Mouse (Mus musculus): ENCODE results near the gene Lmod3.

The Lmod3 gene

DNA sequence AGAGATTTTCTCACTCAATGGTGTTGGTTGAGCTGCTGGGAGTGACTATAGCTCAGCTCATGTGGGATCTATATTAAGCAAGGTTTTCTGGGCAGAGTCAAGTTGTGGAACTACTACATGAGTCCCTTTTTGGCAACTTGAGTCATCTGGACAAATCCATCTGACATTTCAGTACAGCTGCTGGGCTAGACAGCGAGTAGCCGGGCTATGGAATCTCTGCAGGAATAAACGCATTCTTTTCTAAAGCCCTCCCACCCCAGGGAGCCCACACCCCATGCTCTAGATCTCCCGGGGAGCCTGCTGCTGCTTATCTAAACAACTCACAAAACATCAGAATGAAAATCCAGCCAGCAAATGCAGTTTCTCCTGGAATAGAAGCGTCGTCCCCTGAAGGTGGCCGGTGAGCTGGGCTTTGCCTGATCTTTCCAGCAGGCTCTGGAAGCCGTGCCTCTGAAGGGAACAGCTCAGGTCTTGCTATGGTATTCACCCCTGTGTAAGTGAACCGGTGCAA lies at the start of gene Lmod3:
Lmod3 (minus strand) TSS at position 49 of the 511 bp plus-strand sequence.
- no peak for DNase-seq

DNA sequence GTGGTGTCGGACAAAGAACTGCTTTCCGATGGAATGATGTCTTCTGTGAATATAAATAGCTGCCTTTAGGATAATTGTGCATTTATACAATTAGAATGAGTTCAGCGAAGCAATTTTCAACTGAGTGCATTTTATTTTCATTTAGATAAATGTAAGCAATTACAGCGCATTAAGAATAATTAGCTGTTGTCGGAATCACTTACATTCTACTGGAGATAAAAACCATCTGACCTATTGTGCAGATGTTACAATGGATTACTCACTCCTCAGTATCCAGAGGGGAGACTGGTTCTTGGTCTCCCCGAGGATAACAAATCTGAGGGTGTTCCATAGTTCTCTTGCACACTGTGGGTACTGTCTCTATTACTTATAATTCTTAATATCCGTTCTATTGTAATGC lies 49.7 kb upstream of the Lmod3 start:
- no peak for DNase-seq

DNA sequence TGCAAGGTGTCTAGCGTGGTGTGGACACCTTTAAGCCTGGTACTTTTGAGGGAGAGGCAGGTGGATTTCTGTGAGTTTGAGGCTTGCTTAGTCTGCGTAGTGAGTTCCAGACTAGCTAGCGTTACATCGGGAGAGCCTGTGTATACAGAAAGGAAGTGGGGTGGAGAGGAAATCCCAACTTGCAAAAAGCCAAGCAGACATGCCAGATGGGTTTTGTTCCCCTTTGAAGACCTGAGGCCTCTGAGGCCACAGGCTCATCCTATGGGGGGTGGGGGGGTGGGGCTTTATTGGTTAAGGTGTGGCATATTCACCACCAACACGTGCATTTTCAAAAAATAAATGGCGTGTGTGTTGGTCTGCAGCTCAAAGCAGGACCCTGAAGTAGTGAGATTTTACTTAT lies 48.1 kb upstream of the Lmod3 start:
- no peak for DNase-seq

DNA sequence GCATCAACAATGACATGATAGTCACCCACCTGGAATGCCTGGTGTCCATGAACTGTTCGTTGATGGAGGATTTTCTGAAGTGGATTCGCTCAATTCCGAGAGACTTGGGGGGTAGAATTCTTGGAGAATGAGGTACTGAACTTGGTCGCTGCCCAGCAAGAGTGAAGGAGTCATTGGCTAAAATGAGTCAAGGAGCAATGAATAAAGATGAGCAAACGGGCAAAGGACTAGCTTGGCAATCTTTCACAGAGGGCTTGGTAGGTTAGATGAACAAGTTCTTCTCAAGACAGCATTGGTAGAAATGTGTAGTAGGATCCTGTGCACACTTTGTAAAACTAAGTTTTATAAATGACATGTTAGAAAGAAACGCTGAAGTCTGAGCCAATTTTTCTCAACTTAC lies 47.6 kb upstream of the Lmod3 start:
- DNase-seq = no peak

DNA sequence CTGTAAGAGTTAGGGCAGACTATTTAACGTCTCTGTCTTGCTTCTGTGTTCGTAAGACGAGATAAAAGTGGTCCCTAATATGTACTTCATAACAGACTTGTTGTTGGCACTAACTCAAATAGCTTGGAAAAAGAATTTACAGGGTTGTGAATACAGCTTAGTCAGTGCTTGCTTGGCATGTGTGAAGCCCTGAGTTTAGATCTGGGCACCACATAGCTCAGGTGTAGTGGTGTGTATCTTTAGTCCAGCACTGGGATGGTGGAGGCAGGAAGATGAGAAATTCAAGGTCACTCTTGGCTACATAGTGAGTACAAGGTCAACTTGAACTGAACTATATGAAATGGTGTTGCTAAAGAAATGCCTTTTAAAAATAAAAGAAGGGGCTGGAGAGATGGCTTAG lies 44.6 kb upstream of the Lmod3 start:
- no peak for DNase-seq

DNA sequence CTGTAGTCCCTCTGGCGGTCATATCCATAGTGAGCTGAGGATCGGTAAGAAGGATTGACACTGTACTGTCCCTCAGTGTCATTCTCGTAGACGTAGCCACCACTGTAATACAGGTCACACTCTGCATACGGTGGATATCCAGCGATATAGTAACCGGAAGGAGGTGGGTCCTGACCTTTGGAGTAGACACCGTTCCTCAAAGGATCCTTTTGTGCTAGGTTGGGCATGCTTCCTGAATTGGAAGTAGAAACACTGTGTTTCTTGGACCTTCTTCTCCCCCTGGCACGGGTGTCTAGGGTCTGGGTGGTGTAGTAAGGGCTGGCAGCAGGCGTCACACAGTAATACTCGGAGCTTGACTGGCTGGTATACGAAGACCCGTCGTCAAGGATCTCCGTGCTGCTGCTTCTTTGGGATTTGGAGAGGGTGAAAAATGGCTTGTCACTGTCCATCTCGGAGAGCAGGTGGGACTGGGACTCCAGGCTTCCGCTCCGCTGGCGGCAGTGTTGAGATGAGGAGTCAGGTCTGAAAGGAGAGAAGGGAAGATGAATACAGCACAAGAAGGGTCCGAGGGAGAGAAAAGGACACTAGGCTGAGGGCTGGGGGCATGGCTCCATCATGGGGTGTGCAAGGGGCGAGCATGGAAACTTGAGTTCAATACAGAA lies 43.4 kb upstream of the Lmod3 start:
- DNase-seq = no peak

DNA sequence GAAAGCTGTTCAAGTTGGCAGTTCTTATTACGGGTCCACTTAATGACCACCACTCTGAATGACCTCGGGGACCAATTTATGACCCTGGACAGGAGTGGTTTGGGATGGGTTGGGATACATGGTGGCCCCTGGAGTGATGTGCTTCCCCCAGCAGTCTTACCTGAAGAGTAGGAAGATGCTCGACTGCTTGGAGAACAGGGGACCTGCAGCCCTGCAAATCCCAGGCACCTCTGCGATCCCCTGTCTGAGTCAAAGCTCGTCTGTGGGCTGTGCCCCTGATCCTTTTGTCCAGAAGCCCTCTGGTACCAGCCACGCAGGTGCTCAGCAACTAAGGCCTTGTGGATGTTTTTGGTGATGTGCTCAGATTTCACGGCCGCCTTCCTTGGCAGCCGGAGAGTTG lies 42.9 kb upstream of the Lmod3 start:
- no peak for DNase-seq

DNA sequence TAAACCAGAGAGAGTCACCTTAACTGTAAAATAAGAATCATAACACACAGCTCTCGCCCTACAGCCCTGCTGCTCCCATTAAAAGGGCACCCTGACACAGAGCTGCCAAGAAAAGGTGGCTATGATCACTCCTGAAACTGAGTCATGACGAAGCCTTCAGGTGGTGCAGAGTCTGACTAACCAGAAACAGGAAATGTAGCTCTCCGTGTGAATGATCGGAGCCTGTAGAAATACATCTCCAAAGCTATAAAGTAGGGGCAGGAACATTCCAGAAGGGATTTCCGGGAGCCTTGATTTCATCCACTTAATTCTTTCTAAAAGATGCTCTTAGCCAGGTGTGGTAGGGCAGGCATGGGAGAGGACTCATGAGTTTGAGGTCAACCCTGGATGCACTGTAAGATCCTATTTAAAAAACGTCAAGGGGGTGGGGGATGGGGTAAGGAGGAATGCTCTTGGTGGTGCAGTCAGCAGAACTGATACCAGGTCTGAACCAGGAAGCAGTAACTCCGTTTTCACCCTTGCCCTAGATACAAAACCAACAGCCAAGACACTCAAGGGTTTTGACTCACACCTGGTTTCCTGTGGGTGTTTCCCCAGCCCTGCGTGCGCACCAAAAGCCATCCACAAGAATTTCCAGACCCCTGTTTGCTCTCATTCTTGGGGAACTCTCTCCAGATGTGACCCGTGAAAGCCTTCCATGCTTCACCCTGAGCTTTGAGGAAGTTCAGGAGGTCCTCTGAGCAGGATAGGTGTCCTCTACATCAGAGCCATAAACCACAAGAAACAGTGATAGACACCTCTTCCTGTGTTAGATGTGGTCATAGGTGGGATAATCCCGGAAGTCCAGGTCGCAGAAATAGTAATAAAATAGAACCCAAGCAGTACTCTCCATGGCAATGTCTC lies 41.4 kb upstream of the Lmod3 start:
- DNase-seq = no peak

DNA sequence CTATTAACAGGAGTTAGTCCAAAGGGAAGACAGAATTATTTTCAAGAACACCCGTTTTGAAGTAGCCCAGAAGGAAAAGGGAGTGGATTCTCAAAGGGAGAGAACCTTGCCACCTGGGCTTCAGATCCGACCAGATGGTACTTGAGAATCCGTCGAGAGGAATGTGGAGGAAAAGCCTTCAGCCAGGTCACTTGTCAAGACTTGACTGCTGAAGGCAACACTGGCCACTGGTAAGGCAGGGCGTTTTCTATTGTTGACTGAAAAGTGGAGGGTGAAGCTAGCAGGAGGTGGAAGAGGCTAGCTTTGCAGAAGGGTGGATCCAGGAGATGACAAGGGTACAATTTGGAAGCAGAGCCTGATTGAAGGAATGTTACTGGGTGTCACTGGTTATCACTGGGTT lies 40.3 kb upstream of the Lmod3 start:
- no peak for DNase-seq

DNA sequence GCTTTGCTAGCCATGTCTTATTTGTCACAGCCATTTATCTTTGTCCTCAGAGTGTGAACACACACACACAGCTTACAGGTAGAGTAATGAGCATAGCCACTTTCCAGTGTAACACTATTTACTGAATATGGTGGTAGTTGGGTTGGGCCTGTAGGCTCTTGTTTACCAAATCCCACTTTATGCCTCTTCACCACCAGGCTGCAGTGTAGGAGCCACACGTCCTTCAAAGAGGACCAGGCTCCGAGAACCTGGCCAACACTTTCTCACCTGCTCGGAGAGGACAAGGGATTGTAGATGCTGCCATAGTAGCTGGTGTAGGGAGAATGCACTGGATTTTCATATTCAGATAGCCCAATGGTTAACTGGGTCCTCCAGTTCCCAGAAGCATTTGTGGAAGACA lies 39.5 kb upstream of the Lmod3 start:
- no peak for DNase-seq

DNA sequence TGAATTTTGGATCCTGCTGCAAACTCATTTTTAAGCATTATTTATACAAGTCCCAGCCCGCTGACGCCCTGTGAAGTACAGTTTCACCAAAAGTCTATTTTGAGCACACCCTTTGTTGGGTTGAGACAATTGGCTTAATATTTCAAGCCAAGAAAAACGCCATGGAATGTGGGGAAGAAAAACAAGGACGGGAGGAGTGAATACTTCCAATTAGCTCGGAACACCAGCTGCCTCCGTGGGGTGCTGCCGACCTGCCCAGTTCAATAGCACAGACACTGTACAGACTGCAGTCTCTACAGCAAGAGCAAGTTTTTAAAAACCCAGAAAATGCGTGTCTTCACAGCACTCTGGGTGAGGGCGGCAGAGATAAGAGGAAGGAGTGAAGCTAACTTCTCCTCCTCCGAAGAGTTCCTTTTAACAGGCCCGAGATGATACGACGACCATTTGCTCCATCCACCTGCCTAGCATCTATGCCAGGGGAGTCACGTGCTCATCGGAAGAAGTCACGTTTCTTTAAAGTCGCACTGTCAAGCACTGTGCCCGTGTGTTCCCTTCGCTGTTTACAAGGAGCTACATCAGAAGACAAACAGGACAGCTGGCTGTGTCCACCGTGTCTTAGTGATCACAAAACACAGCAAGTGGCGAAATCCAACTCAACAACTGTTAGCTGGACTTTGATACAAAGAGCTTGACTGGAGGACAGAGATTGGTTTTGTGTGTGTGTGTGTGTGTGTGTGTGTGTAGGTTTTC lies 38.8 kb upstream of the Lmod3 start:
- DNase-seq = no peak

DNA sequence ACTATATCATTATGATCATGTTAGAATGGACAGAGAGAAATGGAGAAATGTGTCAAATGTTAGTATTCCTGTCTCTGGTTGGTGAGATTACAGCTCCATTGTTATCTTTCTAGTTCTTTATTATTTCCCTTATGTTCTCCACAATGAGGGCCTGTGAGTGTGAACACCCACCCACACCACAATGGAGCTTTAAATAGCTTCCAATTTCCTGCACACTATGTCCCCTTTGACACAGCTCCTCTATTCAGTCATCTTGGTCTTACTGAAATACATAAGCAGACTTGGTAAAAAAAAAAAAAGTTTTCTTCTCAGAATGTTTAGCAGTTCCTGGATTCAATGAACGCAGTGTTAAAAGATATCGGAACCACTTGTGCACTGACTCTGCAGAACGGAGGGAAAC lies 38.1 kb upstream of the Lmod3 start:
- DNase-seq = no peak

DNA sequence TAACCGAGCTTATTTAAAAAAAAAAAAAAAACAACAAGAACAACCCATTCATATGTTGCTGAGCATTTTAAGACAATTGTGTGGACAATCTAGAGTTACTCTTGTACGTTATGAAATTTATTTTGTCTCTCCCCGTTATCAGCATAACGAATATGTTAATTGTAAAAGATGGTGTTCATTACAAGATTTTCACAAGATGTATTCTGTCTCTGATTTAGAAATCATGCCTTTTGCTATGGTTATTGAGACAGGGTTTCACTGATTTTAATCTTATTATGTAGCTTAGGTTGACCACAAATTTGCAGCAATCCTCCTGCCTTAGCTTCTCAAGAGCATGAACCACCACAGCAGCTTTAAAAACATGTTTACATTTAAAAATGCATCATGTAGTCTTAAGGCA lies 37.3 kb upstream of the Lmod3 start:
- DNase-seq = no peak

DNA sequence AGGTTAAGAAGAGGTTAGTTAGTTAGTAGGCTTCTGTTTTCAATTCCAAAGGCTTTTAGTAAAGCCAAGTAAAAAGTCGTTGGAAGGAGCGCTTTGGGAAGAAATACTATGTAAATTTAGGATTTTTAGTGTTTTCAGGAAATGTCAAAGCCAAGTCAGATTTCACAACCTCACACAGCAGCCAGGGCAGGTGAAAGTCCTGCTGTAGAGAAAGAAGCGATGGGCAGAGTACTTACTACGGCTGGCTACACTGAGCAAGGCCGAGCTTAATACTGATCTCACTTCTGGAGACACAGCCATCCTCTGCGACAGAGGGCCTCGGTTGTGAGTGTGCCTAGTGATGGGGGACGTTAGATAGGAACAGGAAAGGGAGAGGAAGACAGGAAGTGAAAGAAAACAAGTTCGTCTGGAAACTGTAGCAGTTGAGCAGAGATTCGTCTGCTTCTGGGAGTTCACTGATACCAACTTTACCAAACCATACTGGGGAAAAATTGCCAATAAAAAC lies 36.8 kb upstream of the Lmod3 start:
- DNase-seq = no peak

DNA sequence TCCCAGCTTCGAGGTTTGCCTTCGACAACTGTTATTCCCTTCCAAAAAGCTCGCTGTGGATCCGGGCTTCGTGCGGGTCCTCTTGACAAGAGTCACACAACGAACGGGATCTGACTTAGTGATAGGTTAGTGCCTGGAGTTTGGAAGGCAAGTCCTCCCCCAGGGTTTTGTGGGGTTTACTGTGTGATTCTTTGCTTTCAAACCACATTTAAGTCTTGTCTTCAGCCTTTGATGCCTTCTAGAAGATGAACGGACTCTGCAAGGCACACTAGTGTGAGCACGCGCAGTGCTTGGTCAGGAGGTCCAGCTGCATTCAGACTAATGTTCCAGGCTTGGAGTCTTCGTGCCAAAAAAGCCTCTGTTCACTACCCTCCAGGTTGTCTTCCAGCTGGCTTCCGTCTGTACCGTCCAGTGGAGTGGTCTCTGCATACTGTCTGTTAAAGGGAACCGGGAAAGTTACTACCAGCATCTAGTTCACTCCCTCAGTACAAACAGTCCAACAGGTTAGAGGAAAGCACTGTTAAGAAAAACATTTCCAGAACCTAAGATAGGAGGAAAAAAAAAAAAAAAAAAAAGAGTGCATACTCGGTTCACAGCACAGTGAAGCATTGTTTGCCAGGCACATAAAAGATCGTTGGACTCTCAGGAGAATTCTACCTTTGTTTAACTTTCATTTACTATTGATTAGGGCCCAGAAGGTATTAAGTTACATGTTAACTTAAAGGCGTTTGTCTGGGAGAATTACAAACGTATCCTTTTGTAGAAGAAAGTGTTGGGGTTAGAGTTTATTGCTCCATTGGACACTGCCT lies 35.7 kb upstream of the Lmod3 start:
- DNase-seq = no peak

DNA sequence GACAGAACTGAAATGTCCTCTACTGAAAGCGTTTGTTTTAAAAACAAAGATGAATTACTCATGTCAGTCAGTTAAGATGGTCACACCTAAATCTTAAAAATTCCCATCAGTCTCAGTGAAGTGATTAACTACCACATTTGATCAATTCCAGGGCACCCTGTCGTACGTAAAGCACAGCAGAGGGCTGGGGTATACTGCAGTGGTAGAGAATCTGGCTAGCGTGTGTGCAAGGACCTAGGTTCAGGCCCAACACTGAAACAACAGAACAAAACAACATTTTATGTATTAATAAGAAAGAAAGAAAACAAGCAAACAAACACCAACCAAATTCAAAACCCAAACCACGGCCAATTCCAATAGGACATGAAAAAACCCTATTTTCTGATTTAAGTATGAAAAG lies 33.8 kb upstream of the Lmod3 start:
- no peak for DNase-seq

DNA sequence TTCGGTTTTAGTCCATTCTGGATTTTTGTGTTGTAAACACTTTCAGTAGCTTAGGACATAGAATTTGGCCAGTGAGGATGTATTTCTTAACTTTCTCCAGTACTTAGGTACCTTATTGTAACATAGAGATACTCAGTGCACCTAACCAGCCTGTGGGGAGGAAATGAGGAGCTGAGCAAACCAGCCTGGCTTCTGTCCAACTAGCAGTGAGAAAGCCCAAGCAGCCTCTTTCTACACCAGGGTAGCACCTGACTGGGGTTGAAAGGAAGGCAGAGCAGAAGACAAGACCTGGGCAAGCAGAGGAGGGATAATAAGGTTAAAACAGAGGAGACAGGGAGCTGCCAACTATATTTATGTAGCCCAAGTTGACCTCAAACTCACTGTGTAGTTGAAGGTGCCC lies 31.1 kb upstream of the Lmod3 start:
- DNase-seq = no peak

DNA sequence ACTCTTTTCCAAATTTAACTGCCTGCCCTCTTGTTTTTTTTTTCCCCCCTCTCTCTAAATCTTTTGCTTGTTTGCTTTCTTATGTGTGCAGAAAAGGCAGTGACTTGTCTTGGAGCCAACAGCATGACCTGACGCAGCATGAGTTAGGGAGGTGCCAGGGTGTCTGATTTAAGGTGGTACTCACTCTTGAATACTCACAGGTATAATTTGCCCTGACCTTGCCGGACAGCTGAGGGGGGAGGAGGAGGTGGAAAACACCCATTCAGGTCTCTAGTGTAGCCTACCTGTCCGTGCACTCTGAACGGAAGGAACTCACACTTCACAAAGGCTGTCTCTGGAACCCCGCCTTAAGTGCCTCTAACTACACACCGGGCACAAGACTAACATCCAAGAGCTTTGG lies 26.3 kb upstream of the Lmod3 start:
- peak in 1 of 2 experiments; percentile 5 for DNase-seq

DNA sequence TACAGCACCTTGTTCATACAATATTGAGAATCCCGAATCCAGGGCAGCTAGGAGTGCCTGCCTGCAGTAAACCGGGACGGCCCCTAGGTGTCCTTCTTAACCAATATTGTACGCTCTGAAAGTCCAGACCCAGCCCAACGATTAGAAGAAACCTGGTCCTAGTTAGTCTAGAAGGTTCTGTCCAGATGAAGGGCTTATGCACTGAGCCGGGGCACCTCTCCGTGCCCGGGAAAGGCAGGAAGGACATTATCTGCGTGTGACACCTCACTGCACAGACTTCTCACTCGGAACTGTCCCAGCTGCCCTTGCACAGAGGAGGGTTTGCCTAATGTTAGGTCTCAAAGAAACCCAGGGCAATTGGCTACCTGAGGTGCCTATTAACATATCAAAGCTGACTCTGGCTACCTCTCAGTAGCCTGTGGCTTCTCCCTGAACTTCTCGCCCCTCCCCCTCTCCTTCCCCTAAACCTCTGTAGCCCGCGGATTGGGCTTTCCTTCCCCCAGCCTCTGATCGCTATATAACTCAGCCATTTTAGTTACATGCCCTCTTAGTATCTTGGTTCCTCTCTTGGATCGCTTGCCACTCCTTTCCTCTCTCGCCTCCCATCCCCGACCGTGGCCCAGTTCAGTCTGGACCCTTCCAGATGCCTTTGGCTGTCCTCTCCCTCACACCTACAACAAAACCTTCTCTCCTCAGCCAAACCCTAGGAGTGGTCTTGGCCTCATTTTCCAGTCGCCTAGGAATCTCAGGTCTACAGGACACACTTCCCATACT lies 25.6 kb upstream of the Lmod3 start:
- peak; percentile 76 to 80 for DNase-seq

DNA sequence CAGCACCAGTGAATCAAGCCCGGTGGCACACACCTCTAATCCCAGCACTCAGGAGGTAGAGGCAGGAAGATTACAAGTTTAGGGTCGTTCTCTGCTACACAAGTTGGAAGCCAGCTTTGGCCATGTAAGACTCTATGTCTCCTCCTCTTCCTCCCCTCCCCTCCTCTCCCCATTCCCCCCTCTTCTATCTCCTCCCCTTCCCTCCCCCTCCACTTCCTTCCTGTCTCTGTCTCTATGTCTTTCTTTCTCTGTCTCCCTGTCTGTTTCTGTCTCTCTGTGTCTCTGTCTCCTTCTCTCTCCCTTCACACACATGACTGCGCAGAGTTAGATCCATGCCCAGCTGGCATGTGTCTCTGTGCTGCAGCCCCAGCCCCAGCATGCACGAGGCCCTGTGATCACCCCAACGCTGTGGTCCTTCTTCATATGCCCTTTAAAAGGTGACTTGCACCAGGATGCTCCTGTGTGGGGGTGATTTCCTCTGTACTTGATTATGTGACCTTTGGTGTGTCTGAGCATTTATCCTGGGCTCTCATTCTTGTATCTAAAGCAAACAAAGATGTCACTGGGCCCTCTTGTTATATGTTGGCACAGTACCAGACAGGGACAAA lies 24.4 kb upstream of the Lmod3 start:
- no peak for DNase-seq

DNA sequence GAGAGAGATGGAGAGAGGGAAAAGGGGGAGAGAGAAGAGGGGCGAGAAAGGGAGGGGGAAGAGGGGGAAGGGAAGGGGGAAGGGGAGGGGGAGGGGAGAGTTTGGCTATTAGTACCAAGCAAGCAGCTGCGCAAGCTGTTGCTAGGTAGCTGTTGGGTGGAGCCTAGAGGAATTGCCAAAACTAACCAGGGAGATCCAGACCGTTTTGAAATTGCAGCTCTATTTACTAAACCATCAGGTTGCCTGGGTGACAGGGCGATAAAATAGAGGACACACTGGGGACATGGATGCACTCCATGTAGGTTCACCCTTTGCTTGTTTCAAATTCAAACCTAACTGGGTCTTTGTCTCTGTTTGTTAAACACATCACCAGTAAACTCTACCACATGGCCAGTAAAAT lies 23.8 kb upstream of the Lmod3 start:
- no peak for DNase-seq

Data from cerebellum, adult 18-20 months (tissue).